ENCODE assay signal across 9 mouse cellular contexts in genomic region chr12:73793744-73794143, GRCm38 (mm10).
DNase-seq lines count a peak whose midpoint lies in the region; ATAC-seq lines count a peak whose summit lies in the region.
"Had no signal": no experiment of that assay in that cellular context is flagged by ENCODE, and none has a peak within 500 bp of the region (broad histone marks: within the 10 kb centered on the region; RNA-seq: fewer than 3 reads in every experiment).

No protein-coding gene starts in this region.

- peak overlapping the region; percentile 71 for H3K27ac ChIP-seq in lung, embryonic 16.5 days (ENCODE audit: low read length)
- peak overlapping the region; percentile 64 for H3K27ac ChIP-seq in hindbrain, embryonic 15.5 days (replicated peaks)
- H3K27ac ChIP-seq: macrophage had no signal

- DNase-seq in embryo, embryonic 10.5 days (ENCODE audit: low spot score) = peak; percentile 7
- no peak for DNase-seq in embryo, embryonic 9.5 days (ENCODE audit: extremely low spot score)
- DNase-seq in lung, postnatal 10 days = no peak
- peak; percentile 17 for DNase-seq in retina, postnatal 7 days (ENCODE audit: low read depth, low spot score)
- DNase-seq in layer of hippocampus, adult 18-20 months (ENCODE audit: low spot score in 2 of 2) = no peak
- no peak for DNase-seq in adrenal gland, postnatal 4 days (ENCODE audit: low spot score in 2 of 2)

- H3K36me3 ChIP-seq in lung, embryonic 16.5 days (ENCODE audit: control insufficient read depth, insufficient read depth, low read length) = no peaks in the 10 kb centered on the region
- H3K36me3 ChIP-seq in hindbrain, embryonic 15.5 days = no peaks in the 10 kb centered on the region

- no peak for ATAC-seq in lung, embryonic 16.5 days (ENCODE audit: low read depth)
- no peak for ATAC-seq in hindbrain, embryonic 15.5 days (ENCODE audit: low FRiP score, low read depth)

- H3K4me1 ChIP-seq in lung, embryonic 16.5 days (replicated peaks; ENCODE audit: control insufficient read depth, insufficient read depth, low read length) = peaks cover 27% of the 10 kb centered on the region
- H3K4me1 ChIP-seq in hindbrain, embryonic 15.5 days (replicated peaks) = peaks cover 19% of the 10 kb centered on the region

- H3K4me3 ChIP-seq in lung, embryonic 16.5 days (ENCODE audit: low read length) = no peak overlapping the region
- no peak overlapping the region for H3K4me3 ChIP-seq in hindbrain, embryonic 15.5 days

- H3K9ac ChIP-seq in lung, embryonic 16.5 days (ENCODE audit: low read length) = no peak overlapping the region
- no peak overlapping the region for H3K9ac ChIP-seq in hindbrain, embryonic 15.5 days

- 19% methylated on average over 5 of the region's 5 CpGs for WGBS in lung, embryonic 16.5 days
- 19% methylated on average over 5 of the region's 5 CpGs for WGBS in hindbrain, embryonic 15.5 days

- H3K4me2 ChIP-seq in lung, embryonic 16.5 days (ENCODE audit: low read depth, low read length) = peak overlapping the region; percentile 31; the same call in 1 of the 2 replicates
- H3K4me2 ChIP-seq in hindbrain, embryonic 15.5 days = peak overlapping the region; percentile 38

- no peaks in the 10 kb centered on the region for H3K9me3 ChIP-seq in lung, embryonic 16.5 days (ENCODE audit: control insufficient read depth, low read length)
- no peaks in the 10 kb centered on the region for H3K9me3 ChIP-seq in hindbrain, embryonic 15.5 days

- no peaks in the 10 kb centered on the region for H3K27me3 ChIP-seq in lung, embryonic 16.5 days (ENCODE audit: control insufficient read depth, insufficient read depth, low read depth, low read length)
- H3K27me3 ChIP-seq in hindbrain, embryonic 15.5 days = no peaks in the 10 kb centered on the region

Comparison
In these comparisons a context has a peak if more than half of its experiments do, and no peak if none do; other contexts are left out.
1. DNase-seq: peak in embryo, embryonic 10.5 days (single experiment) and retina, postnatal 7 days (single experiment); none in embryo, embryonic 9.5 days (single experiment), lung, postnatal 10 days (single experiment), layer of hippocampus, adult 18-20 months (0 of 2) and adrenal gland, postnatal 4 days (0 of 2).